In the genomic region with DNA sequence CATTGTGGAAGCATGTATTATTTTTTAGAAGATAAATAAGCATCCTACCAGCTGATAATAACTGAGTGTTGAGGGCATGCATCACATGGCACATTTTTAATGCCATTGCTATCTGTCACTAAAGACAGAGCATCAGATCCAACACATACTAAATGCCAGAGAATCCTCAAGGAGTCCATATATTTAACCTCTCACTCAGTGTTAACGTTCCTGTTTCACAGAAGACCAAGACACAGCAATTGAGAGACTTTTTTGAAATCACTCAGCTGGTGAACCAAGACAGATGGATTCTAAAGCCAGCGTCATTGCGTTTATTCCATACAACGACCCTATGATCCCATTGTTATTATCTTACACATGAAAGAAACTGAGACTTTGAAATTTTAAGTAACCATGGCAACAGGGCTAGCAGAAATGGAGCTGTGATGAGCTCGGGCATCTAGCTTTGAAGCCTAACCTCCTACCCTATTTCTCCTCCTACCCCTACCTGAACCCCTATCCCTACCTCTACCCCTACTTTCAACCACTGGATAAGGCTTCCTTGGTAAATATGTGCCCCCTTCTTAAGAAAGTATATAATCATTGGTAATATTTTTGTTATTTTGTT, we compare ENCODE assay signal across 28 mouse cellular contexts. TPM values are rescaled to one million over a fixed set of nuclear protein-coding genes. Genes with fewer than 3 reads are reported as not detected.
DNase-seq lines count a peak whose midpoint lies in the region; ATAC-seq and TF ChIP-seq lines count a peak whose summit lies in the region.
"Had no signal": no experiment of that assay in that cellular context is flagged by ENCODE, and none has a peak within 500 bp of the region (broad histone marks: within the 10 kb centered on the region; RNA-seq: fewer than 3 reads in every experiment).

No protein-coding gene starts in this region.

- H3K27me3 ChIP-seq in forebrain, postnatal 0 days (ENCODE audit: insufficient read depth, low read length) = no peaks in the 10 kb centered on the region
- H3K27me3 ChIP-seq in forebrain, embryonic 13.5 days = no peaks in the 10 kb centered on the region
- no peaks in the 10 kb centered on the region for H3K27me3 ChIP-seq in lung, embryonic 16.5 days (ENCODE audit: control insufficient read depth, insufficient read depth, low read depth, low read length)
- no peaks in the 10 kb centered on the region for H3K27me3 ChIP-seq in midbrain, embryonic 15.5 days (replicated peaks)
- no peaks in the 10 kb centered on the region for H3K27me3 ChIP-seq in midbrain, embryonic 10.5 days (ENCODE audit: low read depth, poor library complexity, severe bottlenecking)
- H3K27me3 ChIP-seq in midbrain, postnatal 0 days (ENCODE audit: insufficient read depth, low read length) = no peaks in the 10 kb centered on the region
- H3K27me3 ChIP-seq: CH12.LX; embryonic facial prominence, embryonic 12.5 days; embryonic facial prominence, embryonic 15.5 days; heart, embryonic 13.5 days had no signal

- WGBS in forebrain, postnatal 0 days = 55% methylated on average over 5 of the region's 5 CpGs
- 62% methylated on average over 5 of the region's 5 CpGs for WGBS in forebrain, embryonic 13.5 days
- WGBS in lung, embryonic 16.5 days = 39% methylated on average over 5 of the region's 5 CpGs
- 55% methylated on average over 5 of the region's 5 CpGs for WGBS in midbrain, embryonic 15.5 days
- 74% methylated on average over 5 of the region's 5 CpGs for WGBS in midbrain, embryonic 10.5 days
- WGBS in midbrain, postnatal 0 days = 36% methylated on average over 5 of the region's 5 CpGs

- H3K9ac ChIP-seq in forebrain, postnatal 0 days = no peak overlapping the region
- H3K9ac ChIP-seq in forebrain, embryonic 13.5 days = no peak overlapping the region
- H3K9ac ChIP-seq in lung, embryonic 16.5 days (ENCODE audit: low read length) = no peak overlapping the region
- H3K9ac ChIP-seq in midbrain, embryonic 15.5 days = no peak overlapping the region
- H3K9ac ChIP-seq in midbrain, postnatal 0 days (replicated peaks; ENCODE audit: low read length, poor library complexity, severe bottlenecking) = no peak overlapping the region
- H3K9ac ChIP-seq: embryonic facial prominence, embryonic 12.5 days; embryonic facial prominence, embryonic 15.5 days; heart, embryonic 13.5 days; hindbrain, embryonic 14.5 days had no signal

- H3K4me2 ChIP-seq in forebrain, postnatal 0 days (ENCODE audit: low read depth) = no peak overlapping the region
- no peak overlapping the region for H3K4me2 ChIP-seq in forebrain, embryonic 13.5 days
- H3K4me2 ChIP-seq in lung, embryonic 16.5 days (ENCODE audit: low read depth, low read length) = no peak overlapping the region
- no peak overlapping the region for H3K4me2 ChIP-seq in midbrain, embryonic 15.5 days
- H3K4me2 ChIP-seq in midbrain, postnatal 0 days (ENCODE audit: low read depth, low read length, poor library complexity, severe bottlenecking) = no peak overlapping the region
- H3K4me2 ChIP-seq: embryonic facial prominence, embryonic 12.5 days; embryonic facial prominence, embryonic 15.5 days; heart, embryonic 13.5 days; hindbrain, embryonic 14.5 days had no signal

- ATAC-seq in forebrain, postnatal 0 days = 0 out of 2 replicates have a peak, but pooled peaks have one; percentile 27
- ATAC-seq in forebrain, embryonic 13.5 days = no peak
- peak; percentile 72 for ATAC-seq in lung, embryonic 16.5 days (ENCODE audit: low read depth)
- peak; percentile 73 for ATAC-seq in midbrain, embryonic 15.5 days (replicated peaks)
- ATAC-seq in midbrain, postnatal 0 days (ENCODE audit: low FRiP score) = peak; percentile 34; the same call in 1 of the 2 replicates
- ATAC-seq: Patski had no signal

- no peak for DNase-seq in forebrain, postnatal 0 days
- no peak for DNase-seq in lung, postnatal 14 days
- no peak for DNase-seq in midbrain, embryonic 10.5 days (ENCODE audit: low spot score)
- no peak for DNase-seq in midbrain, postnatal 0 days (ENCODE audit: low spot score)
- DNase-seq: adrenal gland, postnatal 10 days; adrenal gland, postnatal 36 days; B cell, adult 2 months; cerebellum, adult 11 months; cerebellum, adult 2 months; cerebellum, adult 9-11 months; cerebellum, postnatal 25 days; gastrocnemius, postnatal 25 days; heart, adult 2 months; heart, postnatal 14 days; heart, postnatal 4 days had no signal

- H3K4me1 ChIP-seq in forebrain, postnatal 0 days (ENCODE audit: insufficient read depth) = no peaks in the 10 kb centered on the region
- H3K4me1 ChIP-seq in forebrain, embryonic 13.5 days = no peaks in the 10 kb centered on the region
- H3K4me1 ChIP-seq in lung, embryonic 16.5 days (replicated peaks; ENCODE audit: control insufficient read depth, insufficient read depth, low read length) = no peaks in the 10 kb centered on the region
- no peaks in the 10 kb centered on the region for H3K4me1 ChIP-seq in midbrain, embryonic 15.5 days
- no peaks in the 10 kb centered on the region for H3K4me1 ChIP-seq in midbrain, embryonic 10.5 days
- H3K4me1 ChIP-seq in midbrain, postnatal 0 days (ENCODE audit: insufficient read depth, low read length) = no peaks in the 10 kb centered on the region
- H3K4me1 ChIP-seq: embryonic facial prominence, embryonic 12.5 days; embryonic facial prominence, embryonic 15.5 days; heart, embryonic 10.5 days; heart, embryonic 13.5 days had no signal

- H3K4me3 ChIP-seq in forebrain, postnatal 0 days (ENCODE audit: low read depth, low read length) = no peak overlapping the region
- no peak overlapping the region for H3K4me3 ChIP-seq in forebrain, embryonic 13.5 days
- no peak overlapping the region for H3K4me3 ChIP-seq in lung, embryonic 16.5 days (ENCODE audit: low read length)
- H3K4me3 ChIP-seq in midbrain, embryonic 15.5 days = no peak overlapping the region
- no peak overlapping the region for H3K4me3 ChIP-seq in midbrain, embryonic 10.5 days
- H3K4me3 ChIP-seq in midbrain, postnatal 0 days (ENCODE audit: low read depth, low read length) = no peak overlapping the region
- H3K4me3 ChIP-seq: embryonic facial prominence, embryonic 12.5 days; embryonic facial prominence, embryonic 15.5 days; heart, adult 2 months; heart, embryonic 10.5 days; heart, embryonic 13.5 days had no signal

- H3K9me3 ChIP-seq in forebrain, postnatal 0 days (ENCODE audit: low read length) = no peaks in the 10 kb centered on the region
- no peaks in the 10 kb centered on the region for H3K9me3 ChIP-seq in forebrain, embryonic 13.5 days (replicated peaks)
- H3K9me3 ChIP-seq in lung, embryonic 16.5 days (ENCODE audit: control insufficient read depth, low read length) = no peaks in the 10 kb centered on the region
- no peaks in the 10 kb centered on the region for H3K9me3 ChIP-seq in midbrain, embryonic 15.5 days
- no peaks in the 10 kb centered on the region for H3K9me3 ChIP-seq in midbrain, embryonic 10.5 days (replicated peaks)
- no peaks in the 10 kb centered on the region for H3K9me3 ChIP-seq in midbrain, postnatal 0 days (ENCODE audit: low read length)
- H3K9me3 ChIP-seq: embryonic facial prominence, embryonic 12.5 days; embryonic facial prominence, embryonic 15.5 days; G1E; heart, embryonic 10.5 days; heart, embryonic 13.5 days had no signal

- H3K27ac ChIP-seq in forebrain, postnatal 0 days (ENCODE audit: low read depth, low read length) = no peak overlapping the region
- H3K27ac ChIP-seq in forebrain, embryonic 13.5 days = no peak overlapping the region
- no peak overlapping the region for H3K27ac ChIP-seq in lung, embryonic 16.5 days (ENCODE audit: low read length)
- no peak overlapping the region for H3K27ac ChIP-seq in midbrain, embryonic 15.5 days
- H3K27ac ChIP-seq in midbrain, embryonic 10.5 days (replicated peaks) = no peak overlapping the region
- no peak overlapping the region for H3K27ac ChIP-seq in midbrain, postnatal 0 days (ENCODE audit: low read depth, low read length)
- H3K27ac ChIP-seq: embryonic facial prominence, embryonic 12.5 days; embryonic facial prominence, embryonic 15.5 days; heart, adult 2 months; heart, embryonic 10.5 days; heart, embryonic 13.5 days; hindbrain, embryonic 14.5 days; hindbrain, postnatal 0 days had no signal

- TF ChIP-seq CTCF in forebrain, postnatal 0 days (IDR thresholded peaks at IDR 0.05; ENCODE audit: low read depth) = no peak
- TF ChIP-seq CTCF in midbrain, postnatal 0 days (IDR thresholded peaks at IDR 0.05) = no peak

- H3K36me3 ChIP-seq in forebrain, postnatal 0 days (ENCODE audit: insufficient read depth) = no peaks in the 10 kb centered on the region
- no peaks in the 10 kb centered on the region for H3K36me3 ChIP-seq in forebrain, embryonic 13.5 days (ENCODE audit: poor library complexity, severe bottlenecking)
- H3K36me3 ChIP-seq in lung, embryonic 16.5 days (ENCODE audit: control insufficient read depth, insufficient read depth, low read length) = no peaks in the 10 kb centered on the region
- H3K36me3 ChIP-seq in midbrain, embryonic 15.5 days (replicated peaks) = no peaks in the 10 kb centered on the region
- H3K36me3 ChIP-seq in midbrain, embryonic 10.5 days = no peaks in the 10 kb centered on the region
- no peaks in the 10 kb centered on the region for H3K36me3 ChIP-seq in midbrain, postnatal 0 days (ENCODE audit: insufficient read depth, low read length)
- H3K36me3 ChIP-seq: embryonic facial prominence, embryonic 12.5 days; embryonic facial prominence, embryonic 15.5 days; G1E; heart, embryonic 10.5 days; heart, embryonic 13.5 days had no signal

RNA-seq across cellular contexts. Expression of a gene that starts 57.4 kb away (rescaled TPM):
- 3.8 and 5.1 TPM in 2 replicates for total RNA-seq in forebrain, postnatal 0 days (2014; rRNA removed)
- polyA plus RNA-seq in forebrain, postnatal 0 days (2015; fragmentation: Nextera tagmentation; extraction: Ambion mirVana) = 4.5 TPM in 2 replicates
- polyA plus RNA-seq in forebrain, embryonic 13.5 days (2015; fragmentation: Nextera tagmentation; extraction: Ambion mirVana) = 3.6 TPM in 2 replicates
- polyA plus RNA-seq in lung, embryonic 16.5 days (2015; fragmentation: Nextera tagmentation; extraction: Ambion mirVana) = 32.7 and 33.3 TPM in 2 replicates
- polyA plus RNA-seq in midbrain, embryonic 15.5 days (2015; fragmentation: Nextera tagmentation; extraction: Ambion mirVana) = 9.4 and 10.1 TPM in 2 replicates
- polyA plus RNA-seq in midbrain, embryonic 10.5 days (2016; fragmentation: Nextera tagmentation; extraction: Ambion mirVana) = 9.2 and 11.3 TPM in 2 replicates
- 7.8 and 8.6 TPM in 2 replicates for total RNA-seq in midbrain, postnatal 0 days (2014; rRNA removed)
- 8.6 and 8.8 TPM in 2 replicates for polyA plus RNA-seq in midbrain, postnatal 0 days (2015; fragmentation: Nextera tagmentation; extraction: Ambion mirVana)
- total RNA-seq: CH12.LX; common myeloid progenitor, adult 5-6 weeks had no signal
- polyA plus RNA-seq: G1E had no signal
